Mouse (Mus musculus): Measurements from ENCODE around the gene Zfp628.

- no peak for TF ChIP-seq CTCF (IDR thresholded peaks at IDR 0.05; ENCODE audit: borderline replicate concordance, insufficient read depth, low read depth, low read length)
- no peak for TF ChIP-seq POLR2A (IDR thresholded peaks at IDR 0.05; ENCODE audit: borderline replicate concordance, insufficient read depth, low read length)
Measured at GRCm38 (mm10) chr7:4926849-4927248, 11.8 kb downstream of the Zfp628 start.

All from cerebellum, adult 2 months (tissue).